Mouse (Mus musculus) forebrain, embryonic 11.5 days (tissue): Measurements from ENCODE around the gene Plcb3. TPM values are rescaled to one million over a fixed set of nuclear protein-coding genes. Genes with fewer than 3 reads are reported as not detected.
A peak's percentile ranks its signal among the peaks of the same experiment; 100 is the strongest.

Experiments used
- ATAC-seq: fragments of 200-750 bp; cut with Nextera tagmentation; replicated peaks from 2 replicates; pipeline ENCODE4 v1.8.0; 2017; ENCODE audit warnings: moderate TSS enrichment; ENCODE audit not compliant: low FRiP score
- DNase-seq: peaks from one replicate; pipeline ENCODE4 v3.0.0-alpha.2; 2017; ENCODE audit warnings: low spot score
- H3K27ac ChIP-seq: fragments of 300-500 bp; sonication (generic); 2 replicates; pipeline ENCODE4 v1.5.1; 2014; ENCODE audit warnings: low read depth, low read length
- H3K27me3 ChIP-seq: fragments of 300-500 bp; sonication (generic); 2 replicates; pipeline ENCODE4 v1.6.1; 2014; ENCODE audit warnings: mild to moderate bottlenecking, low read length, mixed read lengths; ENCODE audit not compliant: control insufficient read depth, insufficient read depth
- H3K36me3 ChIP-seq: fragments of 300-500 bp; sonication (generic); 2 replicates; pipeline ENCODE4 v1.6.1; 2014; ENCODE audit warnings: mild to moderate bottlenecking, low read length, moderate library complexity, mixed read lengths; ENCODE audit not compliant: control insufficient read depth, insufficient read depth
- H3K4me1 ChIP-seq: fragments of 300-500 bp; sonication (generic); replicated peaks from 2 replicates; pipeline ENCODE4 v1.6.1; 2014; ENCODE audit warnings: low read length, mixed read lengths; ENCODE audit not compliant: control insufficient read depth, insufficient read depth
- H3K4me2 ChIP-seq: fragments of 300-500 bp; sonication (generic); 2 replicates; pipeline ENCODE4 v1.6.1; 2014; ENCODE audit warnings: low read depth, mild to moderate bottlenecking, low read length, moderate library complexity, mixed read lengths; ENCODE audit not compliant: severe bottlenecking
- H3K4me3 ChIP-seq: fragments of 300-500 bp; sonication (generic); 2 replicates; pipeline ENCODE4 v1.5.1; 2014; ENCODE audit warnings: low read depth, low read length
- H3K9ac ChIP-seq: fragments of 300-500 bp; sonication (generic); 2 replicates; pipeline ENCODE4 v1.6.1; 2014; ENCODE audit warnings: low read length
- H3K9me3 ChIP-seq: fragments of 300-500 bp; sonication (generic); 2 replicates; pipeline ENCODE4 v1.6.1; 2016; ENCODE audit warnings: low read length, mixed read lengths; ENCODE audit not compliant: control insufficient read depth
- WGBS: fragments of 180-500 bp; shearing (Covaris S2); extraction: QIAGEN DNeasy Blood & Tissue Kit; methylation state at CpG from one replicate; pipeline ENCODE4 v1.1.7; 2014; 5-methylcytosine and 5-hydroxymethylcytosine counted together
- polyA plus RNA-seq: library from polyadenylated mRNA; unstranded; fragments of >200 nt; fragmentation: Nextera tagmentation; extraction: Ambion mirVana; gene quantifications from 2 replicates; pipeline ENCODE4 v1.2.1, GENCODE M21; 2014

The Plcb3 gene
- polyA plus RNA-seq, 1 experiment from 2014 or later, result 21.2 TPM

GRCm38 (mm10) chr19:6977759-6978638 is 1.7 kb upstream of the Plcb3 start:
- DNase-seq (no peak), ATAC-seq (no peak)
- peak overlapping the region; percentile 42; the same call in 1 of the 2 replicates for H3K4me3 ChIP-seq
- no peaks in the 10 kb centered on the region; the same call in 1 of the 2 replicates for H3K36me3 ChIP-seq
- peak overlapping the region; percentile 67 for H3K4me2 ChIP-seq
- 89% methylated on average over 13 of the region's 13 CpGs for WGBS
- no peaks in the 10 kb centered on the region for H3K9me3 ChIP-seq
- H3K9ac ChIP-seq, result peak overlapping the region; percentile 27; the same call in 1 of the 2 replicates
- H3K27ac ChIP-seq, result no peak overlapping the region
- H3K27me3 ChIP-seq, result no peaks in the 10 kb centered on the region
- H3K4me1 ChIP-seq, result peaks cover 24% of the 10 kb centered on the region

- H3K27ac ChIP-seq, result peak within 1 kb of the TSS; percentile 90
- H3K4me2 ChIP-seq, result peak within 1 kb of the TSS; percentile 92
- peak; percentile 96 for DNase-seq
- H3K36me3 ChIP-seq, result no peaks in the 10 kb centered on the region; the same call in 1 of the 2 replicates
- peak within 1 kb of the TSS; percentile 94 for H3K9ac ChIP-seq
- no peaks in the 10 kb centered on the region for H3K9me3 ChIP-seq
- peaks cover 2% of the 10 kb centered on the region; the same call in 1 of the 2 replicates for H3K27me3 ChIP-seq
- under 1% methylated on average over 76 of the region's 84 CpGs for WGBS
- ATAC-seq, result peak; percentile 69
- H3K4me1 ChIP-seq, result peaks cover 32% of the 10 kb centered on the region
- H3K4me3 ChIP-seq, result peak within 1 kb of the TSS; percentile 86
These were observed 1.8 kb downstream of the Plcb3 start, which contains the start of gene Ppp1r14b for GRCm38 (mm10) chr19:6974211-6975205. Ppp1r14b (plus strand) TSS chr19:6974968.

DNA sequence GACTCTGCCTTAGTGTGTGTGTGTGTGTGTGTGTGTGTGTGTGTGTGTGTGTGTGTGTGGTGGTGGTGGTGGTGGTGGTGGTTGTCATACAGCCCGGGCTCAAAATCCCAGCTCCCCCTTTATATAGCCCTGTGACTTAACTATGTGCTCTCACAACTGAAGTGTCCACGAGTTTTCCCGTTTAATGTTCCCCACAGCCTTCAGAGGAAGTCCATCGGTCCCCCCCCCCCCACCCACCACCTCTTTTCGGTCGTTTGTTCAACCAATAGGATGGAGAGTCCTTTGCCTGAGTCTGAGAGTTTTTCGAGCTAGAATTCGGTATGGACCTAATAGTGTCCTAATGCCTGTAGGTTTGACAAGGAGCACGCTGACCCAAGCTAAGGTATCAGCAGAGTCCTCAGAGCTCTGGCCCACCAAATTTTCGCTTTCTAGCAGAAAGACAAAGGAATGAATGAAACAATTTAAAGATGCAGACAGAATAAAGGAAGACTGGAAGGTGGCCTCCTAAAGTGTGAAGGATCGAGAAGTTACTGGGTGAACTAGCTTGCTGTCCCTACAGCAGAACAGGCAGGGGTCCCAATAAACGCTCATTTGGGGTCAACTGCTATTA is 2.6 kb downstream of the Plcb3 start:
- no peaks in the 10 kb centered on the region for H3K9me3 ChIP-seq
- H3K4me1 ChIP-seq, result peaks cover 27% of the 10 kb centered on the region
- H3K27ac ChIP-seq, result no peak overlapping the region
- peak overlapping the region; percentile 94 for H3K9ac ChIP-seq
- WGBS, result 40% methylated on average over 12 of the region's 12 CpGs
- peak overlapping the region; percentile 92 for H3K4me2 ChIP-seq
- peak overlapping the region; percentile 86 for H3K4me3 ChIP-seq
- no peaks in the 10 kb centered on the region; the same call in 1 of the 2 replicates for H3K36me3 ChIP-seq
- H3K27me3 ChIP-seq, result peaks cover 2% of the 10 kb centered on the region; the same call in 1 of the 2 replicates
- ATAC-seq, result no peak
- DNase-seq, result no peak

DNA sequence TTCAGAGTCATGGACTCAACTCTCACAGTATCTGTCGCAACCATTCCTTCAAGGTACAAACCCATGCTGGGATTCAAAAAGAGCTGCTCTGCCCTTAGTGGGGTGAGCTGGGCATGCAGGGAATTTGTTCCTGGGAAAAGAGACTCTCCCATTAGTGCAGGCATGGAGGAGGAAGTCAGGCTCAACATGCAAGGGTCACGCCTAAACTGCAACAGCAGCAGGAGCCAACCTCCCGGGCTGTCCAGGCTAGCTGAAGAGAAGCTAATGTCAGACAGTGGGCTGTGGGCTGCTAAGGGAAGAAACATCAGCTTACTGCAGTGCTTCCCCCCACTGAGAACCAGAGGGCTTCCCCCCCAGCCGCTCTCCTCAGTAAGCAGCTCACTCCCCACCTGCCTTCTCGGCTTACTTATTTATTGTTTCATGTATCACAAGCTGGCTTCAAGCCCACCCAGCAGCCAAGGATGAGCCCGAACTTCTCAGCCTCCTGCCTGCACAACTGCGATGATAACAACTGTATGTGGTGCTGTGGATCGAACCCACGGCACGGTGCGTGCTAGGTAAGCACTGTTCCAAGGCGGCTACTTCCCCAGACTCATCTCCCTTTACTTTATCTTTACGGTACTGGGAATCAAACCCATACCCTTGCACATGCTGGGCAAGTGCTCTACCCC is 3.9 kb downstream of the Plcb3 start:
- no peaks in the 10 kb centered on the region for H3K9me3 ChIP-seq
- no peak overlapping the region for H3K4me3 ChIP-seq
- no peak overlapping the region for H3K9ac ChIP-seq
- H3K4me2 ChIP-seq, result no peak overlapping the region
- no peak for ATAC-seq
- peaks cover 2% of the 10 kb centered on the region; the same call in 1 of the 2 replicates for H3K27me3 ChIP-seq
- 88% methylated on average over 13 of the region's 13 CpGs for WGBS
- no peak overlapping the region for H3K27ac ChIP-seq
- DNase-seq, result no peak
- H3K4me1 ChIP-seq, result peaks cover 19% of the 10 kb centered on the region
- no peaks in the 10 kb centered on the region; the same call in 1 of the 2 replicates for H3K36me3 ChIP-seq

- Histone ChIP-seq H3K4me2 (no peak overlapping the region), H3K27me3 (peaks cover 2% of the 10 kb centered on the region; the same call in 1 of the 2 replicates), H3K9me3 (no peaks in the 10 kb centered on the region), H3K27ac (no peak overlapping the region; the same call in 1 of the 2 replicates), H3K4me1 (peaks cover 15% of the 10 kb centered on the region), H3K36me3 (no peaks in the 10 kb centered on the region; the same call in 1 of the 2 replicates), H3K4me3 (no peak overlapping the region), H3K9ac (no peak overlapping the region)
- ATAC-seq, result no peak
- WGBS, result 44% methylated on average over 6 of the region's 6 CpGs
- no peak for DNase-seq
These were observed 4.6 kb downstream of the Plcb3 start for GRCm38 (mm10) chr19:6971644-6972043.

GRCm38 (mm10) chr19:6970460-6971085 is 5.7 kb downstream of the Plcb3 start:
- H3K36me3 ChIP-seq, result no peaks in the 10 kb centered on the region
- H3K27ac ChIP-seq, result no peak overlapping the region
- H3K9ac ChIP-seq, result peak overlapping the region; percentile 12
- peaks cover 2% of the 10 kb centered on the region; the same call in 1 of the 2 replicates for H3K27me3 ChIP-seq
- peak overlapping the region; percentile 51 for H3K4me2 ChIP-seq
- no peaks in the 10 kb centered on the region for H3K9me3 ChIP-seq
- WGBS, result 18% methylated on average over 11 of the region's 11 CpGs
- H3K4me1 ChIP-seq, result peaks cover 10% of the 10 kb centered on the region
- no peak overlapping the region for H3K4me3 ChIP-seq
- DNase-seq (no peak), ATAC-seq (no peak)

DNA sequence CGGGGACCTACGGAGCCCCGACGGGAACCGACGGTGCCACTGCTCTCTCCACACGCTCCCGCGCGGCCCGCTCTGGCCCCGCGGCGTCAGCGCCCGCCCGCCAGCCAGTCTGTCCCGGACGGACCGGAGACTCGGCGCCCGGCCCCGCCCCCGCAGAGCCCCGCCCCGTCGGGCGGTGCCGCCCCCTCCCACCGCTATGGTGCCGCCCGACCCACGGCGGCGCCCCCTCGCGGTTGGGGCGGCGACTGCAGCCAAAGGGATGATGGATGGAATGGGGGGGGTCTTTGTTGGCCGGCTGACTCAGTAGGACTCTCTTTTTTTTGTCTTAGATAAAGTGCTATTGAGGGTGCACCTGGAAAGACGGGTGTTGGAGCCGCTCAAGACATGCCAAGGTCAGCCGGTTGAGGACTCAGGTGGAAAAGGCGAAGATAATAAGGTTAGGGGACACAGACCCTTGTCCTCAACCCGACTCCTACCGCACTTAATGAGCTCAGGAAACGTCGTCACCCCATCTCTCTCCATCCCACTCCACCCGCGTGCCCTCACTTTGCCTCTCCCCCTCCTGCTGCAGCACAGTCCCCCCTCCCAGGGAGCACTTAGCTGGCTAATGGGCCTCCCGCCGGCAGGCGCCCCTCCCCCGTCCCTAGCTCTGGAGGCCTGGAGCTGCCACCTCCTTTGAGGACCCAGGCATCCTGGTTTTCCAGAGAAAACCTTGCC is 6.4 kb downstream of the Plcb3 start:
- DNase-seq (peak; percentile 85), ATAC-seq (peak; percentile 57)
- 1% methylated on average over 54 of the region's 55 CpGs for WGBS
- Histone ChIP-seq H3K9ac (peak overlapping the region; percentile 55), H3K36me3 (no peaks in the 10 kb centered on the region), H3K27ac (no peak overlapping the region), H3K27me3 (peaks cover 2% of the 10 kb centered on the region; the same call in 1 of the 2 replicates), H3K4me3 (peak overlapping the region; percentile 45), H3K9me3 (no peaks in the 10 kb centered on the region), H3K4me1 (peaks cover 10% of the 10 kb centered on the region), H3K4me2 (peak overlapping the region; percentile 51)
